Mouse (Mus musculus) olfactory bulb, adult 2 months (tissue): Measurements from ENCODE around the gene Sec61a2.
A peak's percentile ranks its signal among the peaks of the same experiment; 100 is the strongest.

Experiments used
- CTCF ChIP-seq: fragments of 200-500 bp; IDR thresholded peaks from 2 replicates; pipeline ENCODE4 v1.5.1; 2012; ENCODE audit warnings: low read depth, mild to moderate bottlenecking, low read length, moderate library complexity; ENCODE audit not compliant: insufficient read depth
- POLR2A ChIP-seq: fragments of 200-500 bp; IDR thresholded peaks from 2 replicates; pipeline ENCODE4 v1.6.1; 2012; ENCODE audit warnings: mild to moderate bottlenecking, low read depth, low read length, moderate library complexity; ENCODE audit not compliant: insufficient read depth

DNA sequence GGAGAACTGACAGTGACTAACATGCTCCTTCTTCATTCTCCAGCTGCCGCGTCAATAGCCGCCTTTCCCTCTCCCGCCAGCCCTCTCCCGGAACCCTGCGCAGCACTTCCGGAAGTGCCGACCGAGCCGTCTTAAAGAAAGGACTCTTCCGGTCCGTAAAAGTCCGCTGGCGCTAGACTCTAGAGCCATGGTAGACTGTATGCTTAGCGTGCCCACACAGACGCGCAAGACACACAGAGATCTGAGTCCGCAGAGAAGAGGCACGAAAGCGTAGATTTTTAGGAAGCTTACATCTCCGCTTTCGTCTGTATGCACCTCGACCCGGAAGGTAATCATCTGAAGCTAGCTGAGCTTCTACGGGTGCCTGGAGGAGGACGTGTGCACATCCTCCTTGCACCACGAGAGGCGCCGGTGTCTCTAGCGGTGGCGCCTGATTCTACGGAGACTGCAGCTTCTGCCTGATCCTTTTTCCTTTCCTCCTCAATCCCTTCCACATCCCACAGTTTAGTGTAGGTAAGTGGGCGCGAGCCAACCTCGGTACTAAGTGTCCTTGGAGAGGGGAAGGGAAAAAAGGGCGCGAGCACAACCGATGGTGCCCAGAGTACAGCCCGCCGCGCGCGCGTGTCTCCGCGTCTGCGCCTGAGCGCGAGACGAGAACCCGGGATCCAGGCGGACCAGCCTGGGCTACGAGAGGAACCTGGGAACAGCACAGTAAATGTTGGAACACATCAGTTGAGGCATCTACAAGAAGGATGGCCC lies 50.2 kb downstream of the Sec61a2 start, which contains the start of the genes Nudt5 and Cdc123:
- peak; percentile 64 for TF ChIP-seq CTCF
- no peak; the same call in 1 of the 2 replicates for TF ChIP-seq POLR2A
